ENCODE assay signal across 10 mouse cellular contexts in genomic region chr15:68342542-68342941, GRCm38 (mm10).
A peak's percentile ranks its signal among the peaks of the same experiment; 100 is the strongest.
DNase-seq lines count a peak whose midpoint lies in the region; ATAC-seq and TF ChIP-seq lines count a peak whose summit lies in the region.
"Had no signal": no experiment of that assay in that cellular context is flagged by ENCODE, and none has a peak within 500 bp of the region (broad histone marks: within the 10 kb centered on the region; RNA-seq: fewer than 3 reads in every experiment).

No protein-coding gene starts in this region.

- H3K36me3 ChIP-seq in heart, embryonic 12.5 days, result peaks cover 21% of the 10 kb centered on the region
- peaks cover 33% of the 10 kb centered on the region for H3K36me3 ChIP-seq in heart, embryonic 13.5 days
- 0 out of 2 replicates have a peak, but pooled peaks cover 3% of the 10 kb centered on the region for H3K36me3 ChIP-seq in intestine, embryonic 16.5 days (ENCODE audit: control insufficient read depth, insufficient read depth, low read length)
- H3K36me3 ChIP-seq in hindbrain, embryonic 12.5 days, result no peaks in the 10 kb centered on the region

- no peak for ATAC-seq in heart, embryonic 12.5 days (ENCODE audit: insufficient number of reproducible peaks, low FRiP score)
- ATAC-seq in Patski, result peak; percentile 90
- ATAC-seq in heart, embryonic 13.5 days (ENCODE audit: extremely low read depth, insufficient number of reproducible peaks, low FRiP score, low TSS enrichment), result peak; percentile 54; the same call in 1 of the 2 replicates
- no peak for ATAC-seq in intestine, embryonic 16.5 days
- no peak for ATAC-seq in hindbrain, embryonic 12.5 days (ENCODE audit: low FRiP score)
- ATAC-seq: CD4-positive, CD25-positive, alpha-beta regulatory T cell, adult 4 months had no signal

- no peak overlapping the region for H3K9ac ChIP-seq in heart, embryonic 12.5 days
- H3K9ac ChIP-seq in heart, embryonic 13.5 days, result no peak overlapping the region
- H3K9ac ChIP-seq in intestine, embryonic 16.5 days (ENCODE audit: low read depth, low read length), result no peak overlapping the region
- H3K9ac ChIP-seq in hindbrain, embryonic 12.5 days, result no peak overlapping the region

- CTCF ChIA-PET in Patski (lab: Charles Lee), result no interaction called here

- no peak overlapping the region for H3K4me2 ChIP-seq in heart, embryonic 12.5 days
- H3K4me2 ChIP-seq in heart, embryonic 13.5 days, result no peak overlapping the region
- H3K4me2 ChIP-seq in intestine, embryonic 16.5 days (ENCODE audit: low read depth, low read length), result no peak overlapping the region
- H3K4me2 ChIP-seq in hindbrain, embryonic 12.5 days (replicated peaks), result no peak overlapping the region

- POLR2A ChIA-PET in Patski (lab: Charles Lee), result no interaction called here

- H3K27me3 ChIP-seq in heart, embryonic 12.5 days (replicated peaks), result no peaks in the 10 kb centered on the region
- no peaks in the 10 kb centered on the region for H3K27me3 ChIP-seq in Patski
- H3K27me3 ChIP-seq in heart, embryonic 13.5 days (replicated peaks), result no peaks in the 10 kb centered on the region
- H3K27me3 ChIP-seq in intestine, embryonic 16.5 days (replicated peaks; ENCODE audit: control insufficient read depth, insufficient read depth, low read length), result no peaks in the 10 kb centered on the region
- no peaks in the 10 kb centered on the region for H3K27me3 ChIP-seq in hindbrain, embryonic 12.5 days

- in situ Hi-C loops in Patski (cut with MboI; ENCODE audit: low pct_unique_long_range_greater_than_20kb), result no loop called here

- no peak overlapping the region for H3K4me3 ChIP-seq in heart, embryonic 12.5 days
- H3K4me3 ChIP-seq in heart, embryonic 13.5 days, result no peak overlapping the region
- H3K4me3 ChIP-seq in intestine, embryonic 16.5 days (ENCODE audit: low read length), result no peak overlapping the region
- no peak overlapping the region for H3K4me3 ChIP-seq in hindbrain, embryonic 12.5 days

- WGBS in heart, embryonic 12.5 days, result 88% methylated on average over 1 of the region's 1 CpGs
- WGBS in heart, embryonic 13.5 days, result 57% methylated on average over 1 of the region's 1 CpGs
- 78% methylated on average over 1 of the region's 1 CpGs for WGBS in intestine, embryonic 16.5 days
- WGBS in hindbrain, embryonic 12.5 days, result 97% methylated on average over 1 of the region's 1 CpGs

- TF ChIP-seq CTCF in Patski (IDR thresholded peaks at IDR 0.05), result no peak

- intact Hi-C loops in left cerebral cortex, postnatal 25 days (cut with DNase I), result no loop called here

- DNase-seq in heart, adult 18-20 months, result peak; percentile 80 to 86
- peak; percentile 49 for DNase-seq in Patski (ENCODE audit: low read depth, low spot score)
- peak; percentile 60 for DNase-seq in lung, postnatal 10 days
- no peak for DNase-seq in left cerebral cortex, postnatal 25 days (ENCODE audit: low spot score in 2 of 2)

- H3K4me1 ChIP-seq in heart, embryonic 12.5 days (replicated peaks), result peaks cover 15% of the 10 kb centered on the region
- peaks cover 26% of the 10 kb centered on the region for H3K4me1 ChIP-seq in heart, embryonic 13.5 days
- no peaks in the 10 kb centered on the region for H3K4me1 ChIP-seq in intestine, embryonic 16.5 days (ENCODE audit: control insufficient read depth, insufficient read depth, low read length)
- no peaks in the 10 kb centered on the region for H3K4me1 ChIP-seq in hindbrain, embryonic 12.5 days

- H3K9me3 ChIP-seq in heart, embryonic 12.5 days (replicated peaks), result no peaks in the 10 kb centered on the region
- H3K9me3 ChIP-seq in heart, embryonic 13.5 days, result no peaks in the 10 kb centered on the region
- H3K9me3 ChIP-seq in intestine, embryonic 16.5 days (ENCODE audit: control insufficient read depth, low read length), result no peaks in the 10 kb centered on the region
- H3K9me3 ChIP-seq in hindbrain, embryonic 12.5 days (replicated peaks), result no peaks in the 10 kb centered on the region

- H3K27ac ChIP-seq in heart, embryonic 12.5 days (ENCODE audit: poor library complexity, severe bottlenecking), result no peak overlapping the region
- H3K27ac ChIP-seq in heart, embryonic 13.5 days (replicated peaks), result peak overlapping the region; percentile 54
- no peak overlapping the region for H3K27ac ChIP-seq in intestine, embryonic 16.5 days (ENCODE audit: low read length)
- no peak overlapping the region for H3K27ac ChIP-seq in hindbrain, embryonic 12.5 days
- H3K27ac ChIP-seq: kidney, postnatal 0 days had no signal

Comparison
In these comparisons a context has a peak if more than half of its experiments do, and no peak if none do; other contexts are left out.
1. ATAC-seq: peak in Patski (single experiment) and heart, embryonic 13.5 days (single experiment); none in heart, embryonic 12.5 days (single experiment), intestine, embryonic 16.5 days (single experiment) and hindbrain, embryonic 12.5 days (single experiment).
2. DNase-seq: peak in heart, adult 18-20 months (2 of 2), Patski (single experiment) and lung, postnatal 10 days (single experiment); none in left cerebral cortex, postnatal 25 days (0 of 2).